ENCODE assay signal across 13 mouse cellular contexts in genomic region chr16:30083536-30083935, GRCm38 (mm10).
"Had no signal": no experiment of that assay in that cellular context is flagged by ENCODE, and none has a peak within 500 bp of the region (broad histone marks: within the 10 kb centered on the region; RNA-seq: fewer than 3 reads in every experiment).

No protein-coding gene starts in this region.

- H3K27me3 ChIP-seq: neural tube, embryonic 12.5 days had no signal

- H3K9me3 ChIP-seq: midbrain, embryonic 15.5 days; neural tube, embryonic 12.5 days had no signal

- H3K9ac ChIP-seq: liver, embryonic 14.5 days; midbrain, embryonic 15.5 days; neural tube, embryonic 12.5 days had no signal

- H3K4me2 ChIP-seq: midbrain, embryonic 11.5 days; midbrain, embryonic 15.5 days; neural tube, embryonic 12.5 days had no signal

- H3K36me3 ChIP-seq: midbrain, embryonic 15.5 days; neural tube, embryonic 12.5 days had no signal

- ATAC-seq: hindbrain, postnatal 0 days; midbrain, embryonic 15.5 days had no signal

- H3K27ac ChIP-seq: hindbrain, postnatal 0 days; liver, embryonic 14.5 days; midbrain, embryonic 15.5 days; neural tube, embryonic 12.5 days had no signal

- H3K4me3 ChIP-seq: midbrain, embryonic 15.5 days; neural tube, embryonic 12.5 days had no signal

- DNase-seq: kidney, adult 8-10 months; liver; lung, adult 18-20 months; lung, postnatal 36 days; right cerebral cortex, postnatal 4 days; spleen, adult 18-20 months; thymus, adult 18-20 months; thymus, postnatal 14 days had no signal

- H3K4me1 ChIP-seq: midbrain, embryonic 15.5 days; neural tube, embryonic 12.5 days had no signal
